Mouse (Mus musculus) lung, embryonic 16.5 days (tissue): ENCODE measurements at regions not wholly inside any gene's neighbourhood (a gene's known extent, or its start where the extent isn't known, plus 50 kb on each side); places are given as distances from the start of the nearest gene placed in this dataset.

ENCODE experiments used
- ATAC-seq: fragments of 200-750 bp; cut with Nextera tagmentation; 2 replicates; pipeline ENCODE4 v1.8.0; 2017; ENCODE audit warnings: low read depth, mild to moderate bottlenecking, moderate library complexity
- H3K27ac ChIP-seq: fragments of 300-500 bp; sonication (generic); 2 replicates; pipeline ENCODE4 v1.5.1; 2014; ENCODE audit warnings: mild to moderate bottlenecking, control low read depth, low read length
- H3K27me3 ChIP-seq: fragments of 300-500 bp; sonication (generic); 2 replicates; pipeline ENCODE4 v1.6.1; 2014; ENCODE audit warnings: low read depth, low read length, mixed read lengths; ENCODE audit not compliant: control insufficient read depth, insufficient read depth
- H3K36me3 ChIP-seq: fragments of 300-500 bp; sonication (generic); 2 replicates; pipeline ENCODE4 v1.6.1; 2014; ENCODE audit warnings: low read length; ENCODE audit not compliant: control insufficient read depth, insufficient read depth
- H3K4me1 ChIP-seq: fragments of 300-500 bp; sonication (generic); replicated peaks from 2 replicates; pipeline ENCODE4 v1.6.1; 2014; ENCODE audit warnings: low read length, mixed read lengths; ENCODE audit not compliant: control insufficient read depth, insufficient read depth
- H3K4me2 ChIP-seq: fragments of 300-500 bp; sonication (generic); 2 replicates; pipeline ENCODE4 v1.6.1; 2014; ENCODE audit warnings: low read depth, low read length, control low read depth
- H3K4me3 ChIP-seq: fragments of 300-500 bp; sonication (generic); 2 replicates; pipeline ENCODE4 v1.5.1; 2014; ENCODE audit warnings: mild to moderate bottlenecking, low read length, control low read depth
- H3K9ac ChIP-seq: fragments of 300-500 bp; sonication (generic); 2 replicates; pipeline ENCODE4 v1.6.1; 2014; ENCODE audit warnings: low read length, control low read depth
- H3K9me3 ChIP-seq: fragments of 300-500 bp; sonication (generic); 2 replicates; pipeline ENCODE4 v1.6.1; 2016; ENCODE audit warnings: low read length; ENCODE audit not compliant: control insufficient read depth
- WGBS: fragments of 180-500 bp; shearing (Covaris S2); extraction: QIAGEN DNeasy Blood & Tissue Kit; methylation state at CpG from one replicate; pipeline ENCODE4 v1.1.7; 2014; 5-methylcytosine and 5-hydroxymethylcytosine counted together

GRCm38 (mm10) chr9:91545402-91545801 lies 179.8 kb upstream of the Zic1 start:
- no peaks in the 10 kb centered on the region for H3K36me3 ChIP-seq
- no peak overlapping the region for H3K27ac ChIP-seq
- H3K27me3 ChIP-seq = no peaks in the 10 kb centered on the region
- no peaks in the 10 kb centered on the region for H3K9me3 ChIP-seq
- no peaks in the 10 kb centered on the region for H3K4me1 ChIP-seq
- H3K4me3 ChIP-seq = no peak overlapping the region
- H3K9ac ChIP-seq = no peak overlapping the region
- H3K4me2 ChIP-seq = no peak overlapping the region
- ATAC-seq = no peak
- WGBS = 64% methylated on average over 6 of the region's 6 CpGs

DNA sequence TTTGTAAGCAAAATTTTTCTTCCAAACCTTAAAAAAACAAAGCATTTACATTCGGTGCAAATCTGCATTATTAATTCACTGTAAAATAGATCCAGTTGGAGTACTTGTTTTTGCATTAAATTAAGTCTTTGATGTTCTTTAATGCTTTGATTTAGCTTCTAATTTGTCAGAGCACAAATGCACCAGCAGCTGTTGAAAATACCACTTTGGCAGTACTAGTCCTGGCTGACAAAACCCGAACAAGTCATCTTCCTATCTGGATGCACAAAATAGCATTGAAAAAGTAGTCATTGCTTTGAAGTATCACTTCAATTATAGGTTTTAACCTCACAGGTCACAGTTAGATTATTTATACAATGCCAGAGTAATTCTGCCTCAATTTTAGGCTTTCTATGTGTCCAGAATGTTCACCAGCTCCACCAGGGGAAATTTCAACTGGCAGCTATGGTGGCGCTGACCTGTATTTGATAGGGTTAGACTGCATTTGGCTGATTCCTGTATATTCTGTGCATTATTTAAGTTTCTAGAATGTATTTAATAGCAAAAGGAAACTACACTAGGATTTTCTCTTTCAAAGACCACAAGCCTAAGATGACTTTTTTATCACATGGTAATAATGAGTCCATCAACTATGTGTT lies 163.3 kb upstream of the Zic1 start:
- Histone ChIP-seq H3K9me3 (0 out of 2 replicates have a peak, but pooled peaks cover 2% of the 10 kb centered on the region), H3K36me3 (no peaks in the 10 kb centered on the region), H3K27ac (no peak overlapping the region), H3K4me3 (no peak overlapping the region), H3K4me2 (no peak overlapping the region), H3K9ac (no peak overlapping the region), H3K27me3 (no peaks in the 10 kb centered on the region), H3K4me1 (no peaks in the 10 kb centered on the region)
- ATAC-seq = no peak
- WGBS = 70% methylated on average over 3 of the region's 3 CpGs

DNA sequence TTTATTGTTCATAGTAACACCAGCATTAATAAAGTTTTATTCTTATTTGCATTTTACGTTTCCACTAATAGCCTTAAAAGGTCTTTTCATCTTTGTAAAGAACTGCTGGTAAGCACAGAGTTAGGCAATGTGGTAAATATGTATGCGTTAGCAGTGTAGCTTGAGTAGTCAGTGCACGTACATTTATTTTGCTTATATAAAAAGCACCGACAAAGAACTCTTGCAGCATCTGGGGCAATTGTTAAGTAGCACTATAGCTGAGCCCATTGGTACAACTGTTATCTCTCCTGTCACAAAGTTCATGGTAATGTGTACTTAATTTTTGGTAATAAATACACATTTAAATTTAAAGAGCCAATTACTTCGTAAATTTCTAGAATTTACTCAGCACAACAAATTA lies 162.8 kb upstream of the Zic1 start:
- Histone ChIP-seq H3K27me3 (no peaks in the 10 kb centered on the region), H3K4me2 (no peak overlapping the region), H3K4me3 (no peak overlapping the region), H3K9me3 (0 out of 2 replicates have a peak, but pooled peaks cover 2% of the 10 kb centered on the region), H3K27ac (no peak overlapping the region), H3K36me3 (no peaks in the 10 kb centered on the region), H3K4me1 (no peaks in the 10 kb centered on the region), H3K9ac (no peak overlapping the region)
- whole genome bisulfite sequencing = 71% methylated on average over 5 of the region's 5 CpGs
- ATAC-seq = no peak

GRCm38 (mm10) chr9:91520521-91520920 lies 154.9 kb upstream of the Zic1 start:
- Histone ChIP-seq H3K4me2 (no peak overlapping the region), H3K36me3 (no peaks in the 10 kb centered on the region), H3K9ac (no peak overlapping the region), H3K27me3 (no peaks in the 10 kb centered on the region), H3K4me3 (no peak overlapping the region), H3K27ac (no peak overlapping the region), H3K4me1 (no peaks in the 10 kb centered on the region), H3K9me3 (0 out of 2 replicates have a peak, but pooled peaks cover 2% of the 10 kb centered on the region)
- WGBS = 54% methylated on average over 3 of the region's 3 CpGs
- ATAC-seq = no peak

DNA sequence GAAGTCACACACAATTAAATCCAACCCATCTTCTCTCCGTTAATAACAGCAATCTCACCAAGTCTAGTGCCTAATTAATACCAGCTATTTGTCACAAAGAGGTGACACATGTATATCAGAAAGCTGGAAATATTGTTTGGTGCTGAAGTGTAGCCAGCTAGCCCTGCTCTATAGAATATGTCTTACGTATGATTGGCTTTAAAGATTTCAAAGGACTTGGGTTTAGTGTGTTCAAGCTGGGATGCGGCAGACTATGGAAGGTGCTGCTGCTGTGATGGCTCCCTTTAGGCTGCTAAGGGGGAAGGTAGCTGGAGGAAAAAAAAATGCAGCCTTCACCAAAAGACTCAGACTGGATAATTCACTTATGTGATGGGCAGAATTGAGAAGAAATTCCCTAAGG lies 144.1 kb upstream of the Zic1 start:
- H3K36me3 ChIP-seq = no peaks in the 10 kb centered on the region
- no peak overlapping the region for H3K4me3 ChIP-seq
- no peak overlapping the region for H3K4me2 ChIP-seq
- H3K27ac ChIP-seq = no peak overlapping the region
- 79% methylated on average over 3 of the region's 3 CpGs for WGBS
- no peaks in the 10 kb centered on the region for H3K27me3 ChIP-seq
- no peaks in the 10 kb centered on the region for H3K9me3 ChIP-seq
- ATAC-seq = no peak
- no peak overlapping the region for H3K9ac ChIP-seq
- no peaks in the 10 kb centered on the region for H3K4me1 ChIP-seq

GRCm38 (mm10) chr9:91503657-91504329 lies 138.2 kb upstream of the Zic1 start:
- 59% methylated on average over 5 of the region's 5 CpGs for WGBS

GRCm38 (mm10) chr9:91476596-91476995 lies 111.0 kb upstream of the Zic1 start:
- Histone ChIP-seq H3K9ac (no peak overlapping the region), H3K4me2 (no peak overlapping the region), H3K4me1 (no peaks in the 10 kb centered on the region), H3K27me3 (no peaks in the 10 kb centered on the region), H3K36me3 (no peaks in the 10 kb centered on the region), H3K27ac (no peak overlapping the region), H3K9me3 (no peaks in the 10 kb centered on the region), H3K4me3 (no peak overlapping the region)
- WGBS = 26% methylated on average over 3 of the region's 3 CpGs
- ATAC-seq = no peak

More at GRCm38 (mm10) chr9:91503657-91504329, 138.2 kb upstream of the Zic1 start:
- Histone ChIP-seq H3K4me2 (no peak overlapping the region), H3K36me3 (no peaks in the 10 kb centered on the region), H3K27me3 (no peaks in the 10 kb centered on the region), H3K4me1 (no peaks in the 10 kb centered on the region), H3K9me3 (no peaks in the 10 kb centered on the region), H3K4me3 (no peak overlapping the region), H3K27ac (no peak overlapping the region), H3K9ac (no peak overlapping the region)
- ATAC-seq = no peak

GRCm38 (mm10) chr9:91462713-91463425 lies 97.3 kb upstream of the Zic1 start:
- ATAC-seq = no peak
- Histone ChIP-seq H3K9me3 (no peaks in the 10 kb centered on the region), H3K4me1 (no peaks in the 10 kb centered on the region), H3K27me3 (no peaks in the 10 kb centered on the region), H3K4me2 (no peak overlapping the region), H3K27ac (no peak overlapping the region), H3K36me3 (no peaks in the 10 kb centered on the region), H3K4me3 (no peak overlapping the region), H3K9ac (no peak overlapping the region)
- WGBS = 70% methylated on average over 5 of the region's 5 CpGs

DNA sequence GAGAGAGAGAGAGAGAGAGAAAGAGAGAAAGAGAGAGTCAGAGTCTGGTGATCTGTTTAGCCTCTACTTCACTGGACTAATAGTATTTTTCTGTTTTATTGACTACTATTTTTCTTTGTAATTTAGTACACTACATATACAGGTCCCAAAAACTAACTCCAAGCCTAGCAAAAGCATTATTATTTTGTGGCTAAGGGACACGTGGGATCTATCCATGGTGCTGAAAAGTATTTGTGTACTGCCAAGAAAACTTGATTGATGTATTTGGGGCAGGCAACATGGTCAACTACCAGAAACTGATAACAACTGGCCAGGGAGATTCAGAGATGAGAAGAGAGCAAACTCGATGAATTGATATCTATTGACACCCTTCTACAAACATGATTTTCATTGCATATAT lies 94.3 kb upstream of the Zic1 start:
- Histone ChIP-seq H3K27ac (no peak overlapping the region), H3K9me3 (no peaks in the 10 kb centered on the region), H3K9ac (no peak overlapping the region), H3K4me3 (no peak overlapping the region), H3K36me3 (no peaks in the 10 kb centered on the region), H3K4me2 (no peak overlapping the region), H3K4me1 (no peaks in the 10 kb centered on the region), H3K27me3 (no peaks in the 10 kb centered on the region)
- no peak for ATAC-seq
- 20% methylated on average over 2 of the region's 2 CpGs for WGBS
